Comparison of ENCODE assay signal across 9 mouse cellular contexts in genomic region chrX:49377067-49377466, GRCm38 (mm10).
DNase-seq lines count a peak whose midpoint lies in the region; ATAC-seq lines count a peak whose summit lies in the region.
"Had no signal": no experiment of that assay in that cellular context is flagged by ENCODE, and none has a peak within 500 bp of the region (broad histone marks: within the 10 kb centered on the region; RNA-seq: fewer than 3 reads in every experiment).

No protein-coding gene starts in this region.

- no peaks in the 10 kb centered on the region for H3K4me1 ChIP-seq in hindbrain, embryonic 11.5 days (replicated peaks; ENCODE audit: control insufficient read depth, insufficient read depth, low read length)
- H3K4me1 ChIP-seq in hindbrain, embryonic 16.5 days (ENCODE audit: control insufficient read depth, insufficient read depth, low read depth, low read length): no peaks in the 10 kb centered on the region
- no peaks in the 10 kb centered on the region for H3K4me1 ChIP-seq in heart, embryonic 16.5 days (ENCODE audit: control insufficient read depth, insufficient read depth, low read length)
- H3K4me1 ChIP-seq: neural tube, embryonic 13.5 days had no signal

- no peaks in the 10 kb centered on the region for H3K36me3 ChIP-seq in hindbrain, embryonic 11.5 days (ENCODE audit: control insufficient read depth, insufficient read depth, low read length)
- no peaks in the 10 kb centered on the region for H3K36me3 ChIP-seq in hindbrain, embryonic 16.5 days (ENCODE audit: control insufficient read depth, insufficient read depth, low read length)
- H3K36me3 ChIP-seq in heart, embryonic 16.5 days (ENCODE audit: control insufficient read depth, insufficient read depth): no peaks in the 10 kb centered on the region
- H3K36me3 ChIP-seq: neural tube, embryonic 13.5 days had no signal

- peak; percentile 53 for DNase-seq in hindbrain, embryonic 11.5 days (ENCODE audit: low spot score)
- peak; percentile 4 to 12 for DNase-seq in right cerebral cortex, adult 2 months (ENCODE audit: low spot score in 2 of 2)
- DNase-seq in right cerebral cortex, postnatal 25 days: no peak
- DNase-seq in adrenal gland, postnatal 10 days: peak; percentile 52
- peak; percentile 61 for DNase-seq in retina, embryonic 14.5 days (ENCODE audit: low spot score)
- DNase-seq in yolk sac, embryonic 10.5 days (ENCODE audit: low spot score): no peak

- ATAC-seq in hindbrain, embryonic 11.5 days (ENCODE audit: low FRiP score): no peak
- ATAC-seq in hindbrain, embryonic 16.5 days: no peak
- no peak for ATAC-seq in heart, embryonic 16.5 days (replicated peaks; ENCODE audit: extremely low read depth, insufficient read depth, low FRiP score)

- H3K4me3 ChIP-seq in hindbrain, embryonic 11.5 days (ENCODE audit: low read depth, low read length): no peak overlapping the region
- H3K4me3 ChIP-seq in hindbrain, embryonic 16.5 days (ENCODE audit: low read length): no peak overlapping the region; the same call in 1 of the 2 replicates
- H3K4me3 ChIP-seq in heart, embryonic 16.5 days (ENCODE audit: low read length): peak overlapping the region; percentile 19
- H3K4me3 ChIP-seq: neural tube, embryonic 13.5 days had no signal

- no peak overlapping the region for H3K9ac ChIP-seq in hindbrain, embryonic 11.5 days (ENCODE audit: low read depth, low read length)
- no peak overlapping the region for H3K9ac ChIP-seq in hindbrain, embryonic 16.5 days (ENCODE audit: low read depth, low read length)
- H3K9ac ChIP-seq in heart, embryonic 16.5 days (ENCODE audit: low read length): no peak overlapping the region; the same call in 1 of the 2 replicates
- H3K9ac ChIP-seq: neural tube, embryonic 13.5 days had no signal

- H3K27ac ChIP-seq in hindbrain, embryonic 11.5 days (ENCODE audit: low read depth, low read length): no peak overlapping the region
- no peak overlapping the region for H3K27ac ChIP-seq in hindbrain, embryonic 16.5 days (ENCODE audit: low read depth, low read length)
- no peak overlapping the region for H3K27ac ChIP-seq in heart, embryonic 16.5 days (ENCODE audit: low read length)
- H3K27ac ChIP-seq: neural tube, embryonic 13.5 days had no signal

- 19% methylated on average over 8 of the region's 8 CpGs for WGBS in hindbrain, embryonic 11.5 days
- WGBS in hindbrain, embryonic 16.5 days: 21% methylated on average over 8 of the region's 8 CpGs
- 24% methylated on average over 8 of the region's 8 CpGs for WGBS in heart, embryonic 16.5 days

- no peaks in the 10 kb centered on the region for H3K9me3 ChIP-seq in hindbrain, embryonic 11.5 days (ENCODE audit: control insufficient read depth, low read length)
- no peaks in the 10 kb centered on the region for H3K9me3 ChIP-seq in hindbrain, embryonic 16.5 days (ENCODE audit: control insufficient read depth, low read length)
- H3K9me3 ChIP-seq in heart, embryonic 16.5 days (replicated peaks; ENCODE audit: control insufficient read depth, low read length): no peaks in the 10 kb centered on the region
- H3K9me3 ChIP-seq: neural tube, embryonic 13.5 days had no signal

- H3K27me3 ChIP-seq in hindbrain, embryonic 11.5 days (ENCODE audit: control insufficient read depth, insufficient read depth, low read length): no peaks in the 10 kb centered on the region
- H3K27me3 ChIP-seq in hindbrain, embryonic 16.5 days (replicated peaks; ENCODE audit: control insufficient read depth, insufficient read depth, low read length): no peaks in the 10 kb centered on the region
- H3K27me3 ChIP-seq in heart, embryonic 16.5 days (ENCODE audit: control insufficient read depth, insufficient read depth, low read length): no peaks in the 10 kb centered on the region
- H3K27me3 ChIP-seq: neural tube, embryonic 13.5 days had no signal

- H3K4me2 ChIP-seq in hindbrain, embryonic 11.5 days (replicated peaks; ENCODE audit: low read depth, low read length): no peak overlapping the region
- H3K4me2 ChIP-seq in hindbrain, embryonic 16.5 days (ENCODE audit: low read length): no peak overlapping the region
- peak overlapping the region; percentile 47 for H3K4me2 ChIP-seq in heart, embryonic 16.5 days (ENCODE audit: low read depth, low read length)
- H3K4me2 ChIP-seq: neural tube, embryonic 13.5 days had no signal

Comparison
In these comparisons a context has a peak if more than half of its experiments do, and no peak if none do; other contexts are left out.
1. DNase-seq: peak in hindbrain, embryonic 11.5 days (single experiment), right cerebral cortex, adult 2 months (2 of 2), adrenal gland, postnatal 10 days (single experiment) and retina, embryonic 14.5 days (single experiment); none in right cerebral cortex, postnatal 25 days (single experiment) and yolk sac, embryonic 10.5 days (single experiment).